Comparison of ENCODE assay signal across 20 mouse cellular contexts in genomic region chr11:77746652-77747051, GRCm38 (mm10). TPM values are rescaled to one million over a fixed set of nuclear protein-coding genes. Genes with fewer than 3 reads are reported as not detected.
"Had no signal": no experiment of that assay in that cellular context is flagged by ENCODE, and none has a peak within 500 bp of the region (broad histone marks: within the 10 kb centered on the region; RNA-seq: fewer than 3 reads in every experiment).

No protein-coding gene starts in this region.

- ATAC-seq: intestine, postnatal 0 days; lung, postnatal 0 days; midbrain, embryonic 13.5 days had no signal

- H3K9me3 ChIP-seq: limb, embryonic 10.5 days; megakaryocyte, embryonic 14.5 days; midbrain, embryonic 13.5 days had no signal

- H3K4me3 ChIP-seq: left cerebral cortex, adult 2 months; limb, embryonic 10.5 days; megakaryocyte, embryonic 14.5 days; midbrain, embryonic 13.5 days had no signal

- DNase-seq: kidney, adult 8-10 months; kidney, postnatal 25 days; lung, adult 2 months; lung, postnatal 4 days; right cerebral cortex, adult 18-20 months; right cerebral cortex, postnatal 25 days; thymus, postnatal 36 days had no signal

- H3K9ac ChIP-seq: midbrain, embryonic 13.5 days had no signal

- H3K4me1 ChIP-seq: limb, embryonic 10.5 days; midbrain, embryonic 13.5 days had no signal

- H3K27ac ChIP-seq: left cerebral cortex, adult 2 months; limb, embryonic 10.5 days; midbrain, embryonic 13.5 days had no signal

- H3K4me2 ChIP-seq: midbrain, embryonic 13.5 days had no signal

- H3K27me3 ChIP-seq: midbrain, embryonic 13.5 days had no signal

- H3K36me3 ChIP-seq: limb, embryonic 10.5 days; midbrain, embryonic 13.5 days had no signal

RNA-seq across cellular contexts. Expression of gene Cryba1, which starts 21.6 kb away (rescaled TPM):
- total RNA-seq: layer of hippocampus, postnatal 25 days; left cerebral cortex, adult 2 months; left cerebral cortex, postnatal 14 days; midbrain, postnatal 0 days had no signal
- polyA plus RNA-seq: intestine, postnatal 0 days; kidney, embryonic 16.5 days; limb, embryonic 10.5 days; limb, embryonic 14.5 days; lung, adult 2 months; lung, postnatal 0 days; small intestine, adult 2 months; stomach, embryonic 16.5 days had no signal

RNA-seq across cellular contexts. Expression of gene Gm10277, which starts 40.9 kb away (rescaled TPM):
- total RNA-seq: layer of hippocampus, postnatal 25 days; left cerebral cortex, adult 2 months; left cerebral cortex, postnatal 14 days; midbrain, postnatal 0 days had no signal
- polyA plus RNA-seq: lung, adult 2 months; small intestine, adult 2 months had no signal
